Mouse (Mus musculus) cerebellum, adult 11-12 months (tissue): ENCODE measurements around the gene Fbxo3.
A peak's percentile ranks its signal among the peaks of the same experiment; 100 is the strongest.
"Not testable (repeated sequence)": the region's sequence is repeated elsewhere in the genome, so short reads cannot be mapped to it uniquely, and the experiment has no call there.

Experiments used
- DNase-seq: peaks from one replicate; pipeline ENCODE4 v3.0.0; 2022

Fbxo3 gene

GRCm38 (mm10) chr2:104038236-104038635 is 10.7 kb downstream of the Fbxo3 start:
- no peak for DNase-seq

GRCm38 (mm10) chr2:104041632-104042031 is 14.1 kb downstream of the Fbxo3 start:
- DNase-seq = no peak

DNA sequence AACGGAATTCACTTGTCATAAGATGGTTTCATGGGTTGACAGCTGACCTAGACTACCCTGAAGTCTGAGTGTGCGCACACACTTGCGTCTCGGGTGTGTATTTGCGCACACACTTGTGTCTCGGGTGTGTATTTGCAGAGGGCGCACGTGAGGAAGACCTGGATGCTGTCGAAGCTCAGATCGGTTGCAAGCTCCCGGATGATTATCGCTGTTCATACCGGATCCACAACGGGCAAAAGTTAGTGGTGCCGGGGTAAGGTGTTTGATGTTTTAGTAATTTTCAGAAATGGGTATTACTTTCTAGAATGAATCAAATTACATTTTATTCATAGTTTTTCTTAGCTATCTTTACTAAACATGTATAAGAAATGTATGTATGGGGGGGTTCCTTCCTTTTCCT is 15.2 kb downstream of the Fbxo3 start:
- no peak for DNase-seq

DNA sequence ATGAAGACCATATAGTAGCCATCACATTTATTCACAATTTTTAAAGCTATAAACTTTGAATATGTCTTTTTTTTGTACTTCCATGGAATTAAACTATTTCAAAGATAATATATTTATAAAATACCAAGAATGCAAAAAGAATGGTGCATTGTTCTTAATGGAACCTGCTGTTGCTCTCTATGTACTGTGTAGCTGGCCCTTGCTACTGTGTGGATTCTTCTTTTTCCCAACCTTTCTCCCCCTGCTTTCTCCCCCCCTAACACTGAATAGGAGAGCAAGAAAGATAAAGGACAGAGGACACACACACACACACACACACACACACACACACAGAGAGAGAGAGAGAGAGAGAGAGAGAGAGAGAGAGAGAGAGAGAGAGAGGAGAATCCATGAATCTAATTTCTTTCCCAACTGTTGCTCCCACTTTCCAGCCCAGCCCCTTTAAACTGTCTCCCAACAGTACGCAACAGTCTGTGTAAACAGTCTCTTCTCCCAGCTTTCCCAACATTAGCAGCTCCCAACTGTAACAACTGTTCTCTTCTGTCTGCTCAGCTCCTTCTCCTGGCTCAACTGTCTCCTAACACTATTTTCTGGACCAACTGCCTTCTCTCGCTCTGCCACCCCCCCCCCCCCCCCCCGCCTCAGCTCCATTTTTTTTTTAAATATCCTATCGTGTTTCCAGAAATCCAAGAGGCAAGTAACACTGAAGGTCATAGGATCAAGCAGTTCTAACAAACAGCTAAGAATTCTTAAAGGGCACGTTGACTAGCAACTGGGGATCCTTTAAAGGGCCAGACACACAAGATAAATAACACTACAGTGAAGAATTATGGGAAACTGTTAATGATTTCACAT is 16.3 kb downstream of the Fbxo3 start:
- DNase-seq = no peak

DNA sequence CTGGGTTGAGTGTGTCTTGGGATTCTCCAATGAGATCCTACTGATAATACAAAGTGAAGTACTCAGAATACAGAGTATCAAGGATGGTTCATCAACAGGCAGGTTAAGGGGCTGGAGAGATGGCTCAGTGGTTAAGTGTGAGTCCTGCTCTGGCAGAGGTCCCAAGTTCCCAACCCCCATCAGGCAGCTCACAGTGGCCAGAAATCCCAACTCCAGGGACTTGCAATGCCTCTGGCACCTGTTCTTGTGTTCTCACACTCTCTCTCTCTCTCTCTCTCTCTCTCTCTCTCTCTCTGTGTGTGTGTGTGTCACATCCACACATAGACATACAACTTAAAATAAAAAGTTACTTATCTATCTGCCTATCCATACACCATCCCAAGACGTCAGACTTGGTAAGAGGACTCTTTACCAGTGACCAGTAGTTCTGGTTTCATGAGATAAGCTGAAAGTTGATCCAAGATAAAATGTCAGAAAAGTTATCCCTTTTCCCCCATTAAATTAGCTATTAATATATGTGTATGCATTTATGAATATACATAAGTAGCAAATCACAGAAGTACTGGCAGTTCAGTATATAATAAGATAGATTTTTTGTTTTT is 17.1 kb downstream of the Fbxo3 start:
- DNase-seq = no peak

GRCm38 (mm10) chr2:104058381-104058780 is 30.9 kb downstream of the Fbxo3 start:
- no peak for DNase-seq

GRCm38 (mm10) chr2:104058954-104059353 is 31.4 kb downstream of the Fbxo3 start:
- DNase-seq = no peak

GRCm38 (mm10) chr2:104059786-104060185 is 32.3 kb downstream of the Fbxo3 start:
- no peak for DNase-seq

DNA sequence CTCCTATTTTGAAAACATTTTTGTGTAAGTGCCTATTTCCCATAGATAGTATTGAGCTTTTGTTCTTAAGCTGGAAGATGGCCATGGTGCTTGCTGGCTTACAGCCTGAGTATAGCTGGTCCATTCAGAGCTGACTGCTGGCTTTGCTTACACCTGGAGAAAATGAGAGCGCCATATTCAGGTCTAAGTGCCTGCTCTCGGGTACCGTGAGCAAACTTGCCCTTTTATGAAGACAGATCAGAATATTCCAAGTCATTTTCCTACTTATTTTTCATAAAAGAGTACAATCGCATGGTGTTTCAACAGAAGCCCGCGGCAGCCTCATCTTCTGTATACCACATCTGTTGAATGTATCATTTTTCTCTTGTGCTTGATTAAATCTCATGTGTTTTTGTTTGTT is 33.5 kb downstream of the Fbxo3 start:
- no peak for DNase-seq

- no peak for DNase-seq
These were observed 35.1 kb downstream of the Fbxo3 start for GRCm38 (mm10) chr2:104062665-104063064.

DNA sequence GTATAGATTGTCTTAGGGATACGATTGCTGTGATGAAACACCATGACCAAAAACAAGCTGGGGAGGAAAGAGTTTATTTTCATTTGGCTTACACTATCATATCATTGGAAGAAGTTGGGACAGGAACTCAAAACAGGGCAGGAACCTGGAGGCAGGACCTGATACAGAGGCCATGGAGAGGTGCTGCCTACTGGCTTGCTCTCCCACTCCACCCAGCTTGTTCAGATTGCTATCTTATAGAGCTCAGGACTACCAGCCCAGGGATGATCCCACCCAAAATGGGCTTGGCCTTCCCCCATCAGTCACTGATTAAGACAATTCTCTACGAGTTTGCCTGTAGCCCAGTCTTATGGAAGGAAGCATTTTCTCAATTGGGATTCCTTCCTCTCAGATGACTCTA is 36.6 kb downstream of the Fbxo3 start:
- DNase-seq = no peak

DNA sequence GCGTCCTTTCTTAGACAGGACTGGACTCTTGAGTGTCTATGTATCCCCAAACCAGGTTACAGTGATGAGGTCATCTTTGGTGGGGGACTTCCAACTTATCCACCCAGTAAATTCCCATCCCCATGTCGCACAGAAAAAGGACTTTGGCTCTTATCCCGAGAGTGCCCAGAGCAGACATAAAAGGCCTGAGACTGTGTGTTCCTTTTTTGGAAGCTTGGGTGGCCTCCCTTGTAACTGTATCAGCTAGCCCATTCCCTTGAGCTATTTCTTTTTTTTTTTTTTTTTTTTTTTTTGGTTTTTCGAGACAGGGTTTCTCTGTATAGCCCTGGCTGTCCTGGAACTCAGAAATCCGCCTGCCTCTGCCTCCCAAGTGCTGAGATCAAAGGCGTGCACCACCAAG is 38.0 kb downstream of the Fbxo3 start, which contains the start of gene Gm10912:
Gene Gm10912, plus strand, starts transcription at position 301 of the 400 bp plus-strand sequence.
- DNase-seq = not testable (repeated sequence)

- DNase-seq = not testable (repeated sequence)
These were observed 40.9 kb downstream of the Fbxo3 start, which contains the start of gene Gm10799 for GRCm38 (mm10) chr2:104068450-104068849. Gm10799 (minus strand) TSS chr2:104068550.

DNA sequence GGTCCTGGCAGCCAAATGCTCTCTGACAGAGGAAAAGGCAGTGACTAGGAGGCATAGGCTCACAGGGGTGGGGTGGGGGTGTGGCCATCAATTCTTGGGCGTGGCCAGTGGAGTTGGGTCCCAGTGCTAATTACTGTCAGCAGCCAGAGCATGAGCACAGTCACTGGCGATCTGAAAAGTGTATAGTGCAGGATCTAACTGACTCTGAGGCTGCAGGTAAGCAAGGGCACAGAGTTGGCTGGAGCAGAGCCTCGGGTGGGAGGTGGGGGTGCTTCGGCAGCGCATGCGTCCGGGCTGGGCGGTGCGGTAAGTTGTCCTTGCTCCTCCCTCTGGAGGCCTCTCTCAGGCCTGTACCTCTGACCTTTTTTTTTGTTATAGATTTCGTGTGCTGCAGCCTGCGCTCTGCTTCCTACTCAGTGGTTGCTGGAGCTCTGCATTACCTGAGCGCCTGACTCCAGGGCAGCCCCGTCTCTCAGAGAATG is 42.2 kb downstream of the Fbxo3 start, which contains the start of gene Cd59b:
Gene Cd59b, plus strand, starts transcription at position 146 of the 482 bp plus-strand sequence.
- DNase-seq = peak; percentile 27

DNA sequence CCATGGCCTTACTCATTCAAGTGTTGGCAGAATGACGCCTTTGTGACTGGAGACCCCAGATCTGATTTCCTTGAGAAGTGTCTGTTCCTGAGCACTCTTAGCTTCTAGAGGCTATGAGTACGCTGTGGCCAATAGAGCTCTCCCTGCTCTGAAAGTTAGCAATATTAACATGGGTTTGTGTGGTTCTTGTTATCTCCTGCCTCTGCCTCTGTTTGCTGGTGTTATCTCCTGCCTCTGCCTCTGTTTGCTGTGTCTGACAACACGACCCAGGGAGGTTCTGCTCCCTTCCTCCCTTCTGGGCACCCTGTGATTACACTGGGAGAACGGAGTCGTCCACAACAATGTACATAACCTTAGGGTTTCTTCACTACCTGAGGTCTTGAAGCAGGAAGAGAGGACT is 50.8 kb downstream of the Fbxo3 start:
- DNase-seq = not testable (repeated sequence)

DNA sequence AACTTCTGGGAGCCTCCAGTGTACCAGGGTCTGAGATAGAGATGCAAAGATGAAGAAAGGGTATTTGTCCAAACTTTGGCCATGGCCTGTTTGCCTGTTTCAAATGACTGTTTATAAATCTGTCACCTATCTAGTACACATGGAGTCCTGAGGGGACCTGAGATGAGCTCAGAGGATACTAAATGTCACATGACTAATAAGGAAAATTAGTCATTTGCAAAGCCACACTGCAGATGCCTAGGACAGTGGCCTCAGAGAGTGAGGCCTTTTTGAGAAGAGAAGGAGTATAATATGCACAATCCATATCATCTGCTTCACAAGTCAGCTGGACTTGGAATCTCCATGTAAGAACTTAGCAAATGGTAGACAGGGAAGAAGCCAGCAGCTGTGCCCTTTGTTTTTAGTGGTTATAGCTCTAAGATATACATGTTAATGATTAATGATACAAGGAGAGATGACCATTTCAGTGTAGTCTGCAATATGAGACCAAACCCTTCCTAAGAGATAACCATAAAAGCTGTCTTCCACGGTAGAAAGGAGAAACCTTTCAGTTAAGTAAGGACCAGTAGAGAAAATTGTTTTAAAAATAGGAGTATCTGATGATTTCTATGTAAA is 54.0 kb downstream of the Fbxo3 start:
- not testable (repeated sequence) for DNase-seq

- no peak for DNase-seq
These were observed 55.0 kb downstream of the Fbxo3 start for GRCm38 (mm10) chr2:104082474-104082873.

- not testable (repeated sequence) for DNase-seq
These were observed 56.5 kb downstream of the Fbxo3 start for GRCm38 (mm10) chr2:104084027-104084426.

- not testable (repeated sequence) for DNase-seq
These were observed 60.0 kb downstream of the Fbxo3 start for GRCm38 (mm10) chr2:104087562-104087961.

DNA sequence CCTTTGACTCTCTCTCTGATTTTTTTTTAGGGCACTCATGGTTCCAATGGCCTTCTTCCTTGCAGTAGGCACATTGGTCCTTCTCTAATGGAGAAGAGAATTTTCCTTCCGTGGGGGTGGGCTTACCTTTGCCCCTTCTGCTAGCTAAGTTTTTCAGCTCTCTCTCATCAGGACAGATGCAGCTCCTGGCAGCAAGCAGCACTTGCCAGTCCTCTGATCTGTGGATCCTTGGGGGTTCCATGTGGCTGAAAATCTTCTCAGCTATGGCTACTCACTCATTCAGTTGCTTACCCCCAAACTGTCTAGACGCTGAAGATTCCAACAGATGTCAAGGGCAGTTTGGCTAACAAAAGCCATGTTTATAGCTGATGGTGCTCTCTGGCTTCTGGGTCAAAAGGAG is 65.8 kb downstream of the Fbxo3 start:
- no peak for DNase-seq

DNA sequence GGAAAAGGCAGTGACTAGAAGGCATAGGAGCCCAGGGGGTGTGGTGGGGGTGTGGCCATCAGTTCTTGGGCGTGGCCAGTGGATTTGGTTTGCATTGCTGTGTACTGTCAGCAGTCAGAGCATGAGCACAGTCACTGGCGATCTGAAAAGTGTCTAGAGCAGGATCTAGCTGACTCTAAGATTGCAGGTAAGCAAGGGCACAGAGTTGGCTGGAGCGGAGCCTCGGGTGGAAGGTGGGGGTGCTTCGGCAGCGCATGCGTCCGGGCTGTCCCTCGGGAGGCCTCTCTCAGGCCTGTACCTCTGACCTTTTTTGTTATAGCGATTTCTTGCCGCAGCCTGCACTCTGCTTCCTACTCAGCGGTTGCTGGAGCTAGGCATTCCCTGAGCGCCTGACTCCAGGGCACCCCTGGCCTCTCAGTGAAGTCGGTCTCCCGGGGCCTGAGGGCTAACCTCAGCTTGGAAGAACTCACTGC is 68.3 kb downstream of the Fbxo3 start, which contains the start of gene Cd59a:
Gene Cd59a, plus strand, starts transcription at position 61 of the 473 bp plus-strand sequence.
- DNase-seq = peak; percentile 77

- no peak for DNase-seq
These were observed 68.7 kb downstream of the Fbxo3 start for GRCm38 (mm10) chr2:104096256-104096655.

- DNase-seq = not testable (repeated sequence)
These were observed 69.3 kb downstream of the Fbxo3 start for GRCm38 (mm10) chr2:104096796-104097195.
